Mouse (Mus musculus) adrenal gland, adult 8-10 months (tissue): ENCODE measurements around the gene Tcl1b2. TPM values are rescaled to one million over a fixed set of nuclear protein-coding genes. Genes with fewer than 3 reads are reported as not detected.
"Not testable (repeated sequence)": the region's sequence is repeated elsewhere in the genome, so short reads cannot be mapped to it uniquely, and the experiment has no call there.

ENCODE experiments used
- DNase-seq: peaks from one replicate; pipeline ENCODE4 v3.0.0; 2022
- total RNA-seq, 4 experiments: library from RNA; stranded (reverse); gene quantifications; 2 replicates each; pipeline ENCODE4 v1.2.4; 2022

Tcl1b2 gene
- not detected for total RNA-seq

DNA sequence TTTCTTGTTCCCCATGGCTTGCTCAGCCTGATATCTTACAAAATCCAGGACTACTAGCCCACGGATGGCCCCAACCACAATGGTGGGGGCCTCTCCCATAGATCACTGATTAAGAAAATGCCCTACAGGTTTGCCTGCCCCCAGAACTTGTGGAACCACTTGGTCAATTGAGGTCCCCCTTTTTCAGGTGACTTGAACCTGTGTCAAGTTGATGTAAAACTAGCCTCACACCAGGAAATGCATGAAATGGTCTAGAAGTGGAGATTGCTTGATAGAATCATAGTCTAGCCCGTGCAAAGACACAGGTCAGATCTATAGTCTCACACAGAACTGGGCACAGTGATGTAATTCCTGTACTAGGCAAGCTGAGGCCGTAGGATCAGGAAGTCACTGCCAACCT lies at the start of gene Tcl1b2:
Tcl1b2 (plus strand) TSS at position 301 of the 400 bp plus-strand sequence.
- DNase-seq: no peak

DNA sequence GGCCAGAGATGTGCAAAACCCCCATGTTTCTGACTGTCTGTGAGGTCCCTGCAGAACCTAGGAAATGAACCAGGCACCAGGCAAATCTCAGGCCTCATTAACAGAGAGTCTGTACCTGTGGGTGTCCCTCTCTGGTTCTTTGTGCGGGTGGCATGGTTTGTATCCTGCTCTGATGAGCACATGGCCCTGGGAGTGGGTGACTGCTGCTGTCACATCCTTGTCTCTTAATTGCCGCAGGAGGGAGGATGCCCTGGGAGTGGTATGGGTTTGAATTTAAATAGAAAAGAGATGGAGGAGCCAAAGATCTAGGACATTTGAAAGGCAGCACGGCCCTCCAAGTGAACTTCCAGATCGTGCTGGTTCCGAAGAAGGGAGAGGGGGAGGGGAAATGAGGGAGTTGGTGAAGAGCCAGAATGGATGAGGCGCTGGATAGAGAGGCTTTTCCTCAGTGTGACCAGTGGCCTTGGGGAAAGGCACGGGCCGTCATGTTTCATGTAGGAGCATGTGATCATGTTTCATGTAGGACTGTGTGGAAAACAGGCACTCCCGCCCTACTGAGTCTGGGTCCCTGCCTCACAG lies 46.3 kb upstream of the Tcl1b2 start:
- no peak for DNase-seq

DNA sequence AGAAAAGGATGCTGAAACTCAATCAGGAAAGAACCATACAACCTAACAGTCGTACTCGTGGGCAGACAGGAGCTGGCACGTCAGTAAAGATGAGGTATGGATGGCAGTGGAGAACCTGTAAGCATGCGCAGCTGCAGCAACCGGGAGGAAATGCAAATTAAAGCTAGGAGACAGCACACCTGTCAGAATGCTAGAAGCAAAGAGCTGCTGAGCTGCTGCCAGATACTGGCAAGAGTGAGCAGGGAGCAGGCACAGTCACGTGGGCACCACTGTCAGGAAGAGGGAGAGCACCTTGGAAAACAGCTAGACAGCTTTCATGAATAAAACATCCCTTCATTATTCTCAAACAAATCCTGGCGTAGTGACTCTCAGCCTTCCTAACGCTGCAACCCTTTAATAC lies 42.9 kb upstream of the Tcl1b2 start:
- DNase-seq: no peak

DNA sequence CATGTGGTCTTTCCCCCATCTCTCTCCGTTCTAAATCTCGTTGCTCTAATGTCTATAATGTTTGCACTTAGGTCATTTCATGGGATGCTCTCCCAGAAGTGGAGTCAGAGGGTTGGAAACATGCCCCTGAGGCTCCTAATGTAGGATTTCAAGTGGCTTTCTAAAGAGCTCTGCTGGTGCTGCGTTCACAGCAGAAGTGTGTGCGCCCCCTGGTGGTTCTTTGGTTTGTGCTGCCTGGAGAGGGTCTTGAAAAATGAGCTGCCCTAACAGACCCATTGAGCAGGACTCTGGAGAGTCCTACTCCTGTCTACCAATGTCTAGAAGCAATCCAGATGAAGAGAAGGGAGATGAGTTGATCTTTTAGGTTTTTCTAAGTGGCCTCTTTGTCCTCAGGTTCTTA lies 41.8 kb upstream of the Tcl1b2 start:
- peak; percentile 37 for DNase-seq

DNA sequence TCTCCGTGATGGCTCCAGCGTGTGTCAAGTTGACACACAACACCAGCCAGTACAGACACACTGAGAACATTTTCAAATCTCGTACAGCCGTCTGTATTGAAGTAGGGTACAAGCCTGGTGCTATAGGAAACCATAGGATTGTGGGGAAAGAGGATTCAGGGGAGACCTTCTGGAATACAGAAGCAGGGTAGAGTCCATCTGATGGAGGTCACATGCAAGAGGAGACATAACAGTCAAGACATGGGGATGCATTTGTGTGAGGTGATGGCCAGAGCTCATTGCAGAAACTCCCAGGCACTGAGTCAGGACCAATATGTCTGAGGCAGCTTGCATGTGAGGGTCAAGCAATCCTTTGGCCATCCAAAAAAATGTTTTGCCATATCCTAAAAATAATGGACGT lies 40.5 kb upstream of the Tcl1b2 start:
- DNase-seq: no peak

DNA sequence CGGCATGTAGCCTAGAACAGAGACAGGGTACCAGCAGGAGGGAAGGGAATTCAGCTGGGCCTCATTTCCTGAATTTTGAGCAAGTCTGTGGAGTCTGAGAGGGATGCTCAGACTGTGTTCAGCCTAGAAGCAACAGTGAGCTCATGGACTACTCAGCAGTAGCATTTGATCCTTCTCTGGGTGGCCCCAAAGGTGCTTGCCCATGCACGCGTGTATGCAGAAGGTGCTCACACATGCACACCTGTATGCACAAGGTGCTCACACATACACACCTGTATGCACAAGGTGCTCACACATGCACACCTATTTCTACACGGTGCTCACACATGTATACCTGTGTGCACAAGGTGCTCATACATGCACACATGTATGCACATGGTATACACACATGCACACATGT lies 37.0 kb upstream of the Tcl1b2 start:
- no peak for DNase-seq

DNA sequence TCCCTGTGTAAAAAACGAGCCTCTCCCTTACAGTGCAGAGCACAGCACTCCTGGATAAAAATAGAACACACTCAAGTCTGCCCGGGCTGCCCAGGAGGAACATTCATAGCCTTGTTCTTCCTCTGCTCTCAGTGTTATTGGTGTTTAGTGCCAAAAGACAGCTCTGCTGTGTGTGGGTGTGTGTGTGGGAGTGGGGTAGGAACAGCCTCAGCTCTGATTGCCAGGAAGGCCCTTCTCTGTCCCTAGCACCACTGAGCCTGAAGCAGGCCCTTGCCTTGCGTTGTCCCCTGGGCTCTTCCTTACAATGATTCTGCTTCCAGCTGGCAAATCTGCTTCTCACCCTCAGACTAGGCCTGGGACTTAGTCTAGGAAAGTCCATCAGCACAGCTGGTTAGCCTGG lies 36.4 kb upstream of the Tcl1b2 start:
- no peak for DNase-seq

DNA sequence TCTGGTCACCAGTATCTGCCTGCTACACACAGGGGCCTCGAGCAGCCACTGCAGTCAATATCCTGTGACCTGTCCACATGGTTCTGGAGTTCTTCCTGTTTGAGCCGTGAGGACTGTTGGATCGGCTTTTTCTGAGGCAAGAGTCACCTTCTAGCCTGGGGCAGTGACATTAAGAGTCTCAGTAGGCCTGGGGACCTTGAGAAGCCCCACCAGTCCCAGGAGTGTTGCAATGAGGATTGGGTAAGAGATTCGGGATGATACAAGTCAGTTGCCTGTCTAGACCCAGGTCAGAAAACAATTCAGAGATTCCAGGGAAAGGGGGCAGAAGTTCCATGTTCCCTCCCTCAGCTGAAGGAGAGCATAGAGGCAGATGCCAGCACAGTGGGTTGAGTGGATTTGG lies 36.0 kb upstream of the Tcl1b2 start:
- DNase-seq: peak; percentile 61

DNA sequence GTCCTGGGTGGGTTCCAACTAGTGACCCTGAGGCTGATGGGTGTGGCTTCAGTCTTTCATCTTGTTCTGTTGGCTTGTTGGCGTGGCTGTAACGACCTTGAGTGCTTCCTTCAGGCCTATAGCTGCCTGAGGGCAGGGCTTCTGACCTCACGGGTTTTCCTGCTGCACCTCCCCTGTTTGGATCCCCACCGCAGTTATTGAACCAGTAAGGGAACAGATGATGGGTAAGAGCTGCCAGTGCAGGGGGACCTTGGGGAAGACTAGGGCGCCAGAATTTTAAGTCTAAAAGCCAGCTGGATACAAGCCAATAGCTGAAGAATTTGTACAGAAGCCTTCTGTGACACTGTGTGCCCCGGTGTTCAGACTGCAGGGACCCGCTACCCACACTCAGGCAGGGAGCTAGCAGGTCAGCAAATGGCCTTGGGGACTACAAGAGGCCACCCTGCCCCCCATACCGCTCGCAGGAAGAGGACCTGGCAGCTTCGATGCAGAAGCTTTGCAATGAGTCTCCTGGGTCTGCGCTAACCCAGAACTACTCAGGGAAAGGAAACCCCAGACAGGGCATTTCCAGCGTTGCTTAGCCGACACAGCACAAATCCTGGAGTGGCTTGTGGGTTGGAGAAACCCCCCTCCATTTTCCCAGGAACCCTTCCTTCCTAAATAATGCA lies 33.4 kb upstream of the Tcl1b2 start:
- no peak for DNase-seq

DNA sequence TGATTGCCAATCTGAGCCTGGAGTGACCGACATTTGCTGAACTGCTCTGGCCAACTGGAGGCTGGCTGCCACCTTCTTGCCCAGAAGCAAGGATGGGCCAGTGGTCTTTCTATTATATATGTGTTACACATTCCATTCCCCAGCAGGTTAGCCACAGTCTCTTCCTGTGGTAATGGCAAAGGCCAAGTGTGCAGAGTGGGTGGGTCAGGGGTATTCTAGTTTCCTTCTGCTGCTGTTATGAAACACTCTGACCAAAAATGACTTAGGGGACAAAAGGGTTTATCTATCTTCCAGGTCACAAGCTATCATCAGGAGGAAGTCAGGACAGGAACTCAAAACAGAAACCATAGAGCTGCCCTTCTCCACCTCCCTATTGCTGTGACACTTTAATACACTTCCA lies 29.2 kb upstream of the Tcl1b2 start:
- no peak for DNase-seq

DNA sequence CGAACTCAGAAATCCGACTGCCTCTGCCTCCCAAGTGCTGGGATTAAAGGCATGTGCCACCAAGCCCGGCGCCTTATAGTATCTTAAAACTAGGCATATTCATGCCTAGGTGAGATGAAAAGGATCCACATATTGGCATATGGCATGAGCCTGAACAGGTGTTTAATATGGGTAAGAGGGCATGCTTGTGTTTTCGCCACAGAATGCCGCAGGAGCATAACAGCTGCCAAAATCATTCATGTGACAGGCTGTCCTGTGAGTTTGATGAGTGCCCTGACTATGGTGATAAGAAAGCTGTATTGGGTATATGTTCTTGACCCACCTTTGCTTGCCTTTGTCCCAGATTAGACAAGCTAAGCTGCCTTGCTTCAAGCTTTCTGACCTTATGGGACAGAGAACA lies 20.5 kb upstream of the Tcl1b2 start:
- no peak for DNase-seq

DNA sequence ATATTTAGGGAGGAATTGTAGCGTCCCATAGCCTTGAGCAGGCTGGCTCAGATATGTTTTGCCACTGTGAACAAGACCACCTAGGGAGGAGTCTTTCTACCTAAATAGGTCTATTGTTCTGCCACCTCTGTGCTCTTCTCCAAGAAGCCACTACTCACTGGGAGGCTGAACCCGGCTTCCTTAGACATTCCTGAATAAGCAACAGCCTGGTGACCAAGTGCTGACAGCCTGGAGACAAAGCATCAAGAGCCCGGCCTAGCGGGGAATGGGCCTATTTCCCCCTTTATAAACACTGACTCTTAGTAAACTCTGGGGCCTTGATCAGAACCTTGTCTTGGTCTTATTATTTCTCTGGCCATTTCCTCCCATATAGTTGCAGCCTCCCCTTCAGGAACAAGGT lies 19.3 kb upstream of the Tcl1b2 start:
- DNase-seq: no peak

DNA sequence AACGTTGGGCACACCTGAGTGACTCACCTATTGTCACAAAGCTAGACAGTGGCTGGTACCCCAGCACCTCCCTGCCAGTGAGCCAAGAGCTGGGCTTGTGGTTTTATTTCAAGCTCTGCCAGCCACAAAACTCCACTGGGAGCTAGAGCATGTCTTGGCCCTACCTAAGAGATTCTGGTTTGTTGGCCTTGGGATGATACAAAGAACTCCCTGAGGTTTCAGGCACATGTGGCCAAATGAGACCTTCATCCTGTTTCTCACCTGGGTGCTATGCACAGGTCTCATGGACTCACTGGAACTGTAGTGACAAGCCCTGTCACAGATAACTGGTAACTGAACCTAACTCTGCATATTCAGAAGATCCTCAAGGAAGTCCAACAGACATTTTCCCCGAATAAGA lies 18.2 kb upstream of the Tcl1b2 start:
- no peak for DNase-seq

DNA sequence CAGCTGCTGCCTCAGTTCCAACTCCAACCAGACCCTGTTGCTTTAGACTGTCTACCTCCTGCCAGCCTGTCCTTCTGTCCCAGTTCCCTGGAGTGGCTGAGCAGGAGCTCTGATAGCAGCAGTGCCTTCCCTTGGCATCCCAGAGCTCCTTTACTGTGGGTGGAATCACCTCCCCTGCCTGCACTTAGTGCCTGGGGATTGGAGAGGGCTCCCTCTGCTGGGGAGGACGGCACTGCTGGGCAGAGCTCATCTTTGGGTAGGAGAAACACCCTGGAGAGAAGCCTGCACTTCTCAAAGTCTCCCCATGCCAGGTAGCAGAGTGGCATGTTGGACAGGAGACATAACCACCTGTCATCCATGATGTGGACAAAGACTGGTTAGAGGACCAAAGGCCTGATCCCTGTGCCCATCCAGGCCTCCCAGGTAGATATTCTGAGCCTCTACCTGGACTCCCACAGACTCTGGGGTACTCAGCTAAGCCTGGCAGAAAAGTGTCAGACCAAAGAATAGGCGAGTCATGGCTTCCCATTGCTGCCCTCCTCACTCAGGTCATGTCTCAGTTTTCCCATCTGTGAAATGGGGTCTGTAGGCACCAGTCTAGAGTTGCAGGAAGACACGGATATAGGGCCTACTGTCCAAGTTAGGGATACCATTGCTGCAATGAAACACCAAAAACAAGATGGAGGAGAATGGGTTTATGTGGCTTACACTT lies 16.2 kb upstream of the Tcl1b2 start:
- not testable (repeated sequence) for DNase-seq

DNA sequence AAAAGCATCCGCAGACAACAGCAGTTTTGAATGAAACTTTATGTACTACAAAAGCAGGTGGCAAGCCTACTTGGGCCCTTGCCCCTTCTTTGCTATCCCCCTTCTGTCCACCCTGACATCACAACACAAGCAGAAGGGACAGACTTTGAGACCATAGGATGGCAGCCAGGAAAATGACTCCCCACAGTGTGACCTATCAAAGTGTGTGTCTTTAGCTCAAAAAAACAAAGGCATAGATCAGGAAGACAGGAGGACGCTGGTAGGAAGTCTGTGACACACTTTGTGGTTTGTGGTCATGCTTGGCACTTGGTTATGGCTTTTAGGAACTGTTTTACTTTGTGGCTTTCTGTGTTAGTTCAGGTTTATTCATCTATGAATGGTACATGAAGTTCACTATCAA lies 11.6 kb upstream of the Tcl1b2 start:
- not testable (repeated sequence) for DNase-seq

DNA sequence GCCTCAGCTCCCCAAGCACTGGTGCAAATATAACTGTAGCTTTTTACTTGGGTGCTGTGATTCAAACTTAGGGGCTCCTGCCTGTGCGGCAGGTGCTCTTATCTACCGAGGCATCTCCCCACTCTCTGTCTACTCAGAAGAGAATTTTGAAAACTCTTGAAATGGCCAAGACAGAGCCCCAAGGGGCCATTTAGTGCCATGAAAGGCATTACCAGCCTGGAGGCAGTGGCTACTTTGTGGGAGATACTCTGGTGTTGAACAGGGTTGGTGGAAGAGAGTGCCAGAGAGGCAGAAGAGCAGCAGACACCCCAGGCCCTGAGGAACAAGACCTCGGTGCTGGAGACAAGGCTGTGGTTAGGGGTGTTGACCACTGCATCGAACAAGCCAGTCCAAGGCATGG lies 11.0 kb upstream of the Tcl1b2 start:
- DNase-seq: not testable (repeated sequence)

DNA sequence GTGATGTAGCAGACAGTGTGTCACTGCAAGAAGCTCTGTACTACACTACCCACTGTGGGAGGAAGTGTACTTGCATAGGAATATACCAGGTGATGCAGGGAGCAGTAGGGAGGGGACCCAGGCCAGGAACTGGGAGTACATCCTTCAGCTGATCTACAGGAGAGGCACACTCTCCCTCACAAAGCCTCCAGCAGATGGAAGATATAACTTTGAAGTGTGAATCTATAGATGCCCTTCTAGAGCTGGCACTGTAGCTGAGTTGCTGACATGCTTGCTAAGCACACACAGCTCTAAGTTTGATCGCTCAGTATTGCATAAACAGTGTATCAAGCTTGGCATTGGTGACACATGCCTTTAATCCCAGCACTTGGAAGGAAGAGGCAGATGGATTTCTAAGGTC lies 8.1 kb upstream of the Tcl1b2 start:
- peak; percentile 37 for DNase-seq

DNA sequence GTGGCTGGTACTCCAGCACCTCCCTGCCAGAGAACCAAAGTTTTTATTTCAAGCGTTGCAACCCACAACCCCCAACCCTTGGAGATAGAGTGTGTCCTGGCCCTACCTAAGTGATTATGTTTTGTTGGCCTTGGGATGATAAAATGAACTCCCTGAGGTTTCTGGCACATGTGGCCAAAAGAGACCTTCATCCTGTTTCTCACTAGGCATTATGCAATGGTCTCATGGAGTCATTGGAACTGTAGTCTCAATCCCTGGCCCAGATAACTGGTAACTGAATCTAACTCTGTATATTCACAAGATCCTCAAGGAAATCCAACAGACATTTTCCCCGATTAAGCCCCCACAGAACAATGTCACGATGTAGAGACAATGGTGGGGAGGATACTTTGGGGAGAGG lies 2.7 kb upstream of the Tcl1b2 start:
- DNase-seq: peak; percentile 55

DNA sequence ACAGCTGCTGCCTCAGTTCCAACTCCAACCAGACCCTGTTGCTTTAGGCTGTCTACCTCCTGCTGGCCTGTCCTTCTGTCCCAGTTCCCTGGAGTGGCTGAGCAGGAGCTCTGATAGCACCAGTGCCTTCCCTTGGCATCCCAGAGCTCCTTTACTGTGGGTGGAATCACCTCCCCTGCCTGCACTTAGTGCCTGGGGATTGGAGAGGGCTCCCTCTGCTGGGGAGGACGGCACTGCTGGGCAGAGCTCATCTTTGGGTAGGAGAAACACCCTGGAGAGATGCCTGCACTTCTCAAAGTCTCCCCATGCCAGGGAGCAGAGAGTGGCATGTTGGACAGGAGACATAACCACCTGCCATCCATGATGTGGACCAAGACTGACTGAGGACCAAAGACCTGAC lies 886 bp upstream of the Tcl1b2 start:
- DNase-seq: not testable (repeated sequence)

DNA sequence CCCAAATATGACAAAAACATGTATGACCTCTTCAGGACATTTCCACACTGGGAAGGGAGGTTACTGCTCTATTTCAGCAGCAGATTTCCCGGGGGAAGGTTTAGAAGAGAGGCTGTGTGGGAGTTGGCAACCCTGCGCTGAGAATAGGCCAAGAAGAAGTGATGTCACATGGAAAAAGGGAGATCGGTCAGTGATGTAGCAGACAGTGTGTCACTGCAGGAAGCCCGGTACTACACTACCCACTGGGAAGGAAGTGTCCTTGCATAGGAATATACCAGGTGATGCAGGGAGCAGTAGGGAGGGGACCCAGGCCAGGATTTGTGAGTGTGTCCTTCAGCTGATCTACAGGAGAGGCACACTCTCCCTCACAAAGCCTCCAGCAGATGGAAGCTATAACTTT lies 9.5 kb downstream of the Tcl1b2 start:
- not testable (repeated sequence) for DNase-seq

DNA sequence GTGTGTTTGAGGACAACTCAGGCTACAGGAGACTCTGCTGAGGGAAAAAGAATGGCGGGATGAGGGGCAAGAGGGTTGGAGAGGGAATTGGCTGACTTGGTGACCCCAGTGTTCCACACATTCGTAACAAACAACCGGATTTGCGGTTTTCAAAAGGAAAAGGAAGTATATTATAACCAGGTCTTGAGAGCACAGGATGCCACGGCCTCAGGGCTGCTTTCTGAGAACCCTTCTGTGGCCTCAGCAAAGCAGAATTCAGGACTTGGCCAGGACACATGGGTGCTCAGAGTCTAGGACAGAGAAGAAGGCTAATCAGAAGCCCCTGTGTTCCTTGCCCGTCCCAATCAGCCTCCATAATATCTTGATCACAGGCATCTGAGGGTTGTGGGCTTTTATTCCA lies 13.0 kb downstream of the Tcl1b2 start:
- DNase-seq: no peak

DNA sequence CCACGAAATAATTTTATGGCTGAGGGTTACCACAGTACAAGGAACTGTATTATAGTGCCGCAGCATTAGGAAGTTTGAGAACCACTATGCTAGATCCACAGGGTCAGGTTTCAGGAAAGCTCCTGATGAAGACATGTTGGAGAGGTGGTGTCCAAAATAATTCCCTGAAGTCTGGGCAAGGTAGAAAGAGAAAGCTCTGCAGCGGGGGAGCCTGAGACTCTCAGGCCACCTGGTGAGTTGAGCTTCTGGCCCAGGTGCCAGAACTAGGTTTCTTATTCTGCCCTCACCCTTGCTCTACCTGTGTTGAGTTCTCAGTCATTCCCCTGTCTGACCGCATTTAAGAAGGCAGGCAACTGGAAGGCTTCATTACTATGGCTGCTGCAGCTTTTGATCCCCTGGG lies 13.6 kb downstream of the Tcl1b2 start, which contains the start of gene Tcl1b1:
Tcl1b1 (plus strand) TSS at position 301 of the 400 bp plus-strand sequence.
- DNase-seq: no peak

DNA sequence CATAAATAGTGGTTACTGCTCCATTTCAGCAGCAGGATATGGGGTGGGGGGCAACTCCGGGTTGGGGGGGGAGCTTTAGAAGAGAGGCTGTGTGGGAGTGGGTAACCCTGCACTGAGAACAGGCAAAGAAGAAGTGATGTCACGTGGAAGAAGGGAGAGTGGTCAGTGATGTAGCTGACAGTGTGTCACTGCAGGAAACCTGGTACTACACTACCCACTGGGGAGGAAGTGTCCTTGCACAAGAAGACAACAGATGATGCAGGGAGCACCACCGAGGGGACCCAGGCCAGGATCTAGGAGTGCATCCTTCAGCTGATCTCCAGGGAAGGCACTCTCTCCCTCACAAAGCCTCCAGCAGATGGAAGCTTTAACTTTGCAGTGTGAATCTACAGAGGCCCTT lies 20.9 kb downstream of the Tcl1b2 start:
- no peak for DNase-seq

DNA sequence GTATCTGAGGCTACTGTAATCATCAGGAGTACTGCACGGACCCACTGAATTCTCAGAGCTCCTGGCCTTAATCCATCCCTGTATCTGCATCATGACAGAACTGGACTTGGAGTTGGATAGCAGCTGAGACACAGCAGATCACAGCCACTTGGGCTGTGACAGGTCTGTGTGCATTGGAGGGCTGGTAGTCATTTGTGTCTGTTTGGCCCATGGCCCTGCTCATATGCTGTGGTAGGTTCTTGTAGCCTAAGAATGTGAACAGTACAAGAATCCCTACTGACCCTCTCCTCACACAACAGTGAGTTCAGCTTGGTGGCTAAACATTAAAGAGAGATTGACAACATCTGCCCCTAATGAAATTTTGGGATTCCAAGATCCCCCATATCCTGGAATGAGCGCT lies 27.6 kb downstream of the Tcl1b2 start:
- DNase-seq: no peak
